Mouse (Mus musculus): ENCODE measurements around the gene Sfxn1. TPM values are rescaled to one million over a fixed set of nuclear protein-coding genes. Genes with fewer than 3 reads are reported as not detected.
A peak's percentile ranks its signal among the peaks of the same experiment; 100 is the strongest.

Gene Sfxn1
- polyA plus RNA-seq, 1 experiment from 2014 or later: 67.0 TPM

- 58% methylated on average over 7 of the region's 7 CpGs for WGBS
- no peak overlapping the region for H3K4me2 ChIP-seq (replicated peaks; ENCODE audit: low read depth, low read length)
- H3K9ac ChIP-seq (replicated peaks; ENCODE audit: low read depth, low read length): no peak overlapping the region
- no peaks in the 10 kb centered on the region for H3K36me3 ChIP-seq (ENCODE audit: control insufficient read depth, insufficient read depth, low read length)
- H3K9me3 ChIP-seq (ENCODE audit: control insufficient read depth, low read depth, low read length): no peaks in the 10 kb centered on the region
- no peak overlapping the region for H3K27ac ChIP-seq (ENCODE audit: low read length)
- H3K27me3 ChIP-seq (ENCODE audit: control insufficient read depth, insufficient read depth, low read length): peaks cover 20% of the 10 kb centered on the region
- ATAC-seq (ENCODE audit: insufficient number of reproducible peaks, insufficient read depth, low FRiP score, low read depth): no peak
- H3K4me1 ChIP-seq (ENCODE audit: control insufficient read depth, insufficient read depth, low read length): 0 out of 2 replicates have a peak, but pooled peaks cover 5% of the 10 kb centered on the region
- no peak overlapping the region for H3K4me3 ChIP-seq (ENCODE audit: low read depth, low read length)
Measured at GRCm38 (mm10) chr13:54051641-54052040, 20.0 kb upstream of the Sfxn1 start.

DNA sequence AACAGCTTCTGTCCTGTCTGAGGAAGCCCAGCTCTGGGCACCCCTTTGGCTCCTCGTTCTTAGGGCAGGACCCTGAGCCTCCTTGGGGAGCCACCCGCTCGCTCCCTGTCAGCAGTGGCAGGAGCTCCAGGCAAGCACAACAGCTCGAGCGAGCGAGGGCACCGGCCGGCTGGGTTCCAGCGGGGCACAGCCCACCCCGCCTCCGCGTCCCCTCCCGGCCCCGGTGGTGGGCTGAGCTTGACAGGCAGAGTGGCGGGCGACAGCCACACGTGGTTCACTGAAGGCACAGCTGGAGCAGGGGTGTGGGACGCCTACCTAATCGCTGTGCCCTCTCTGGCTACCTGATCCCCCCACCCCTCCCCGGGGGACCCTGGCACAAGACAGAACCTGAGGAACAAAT, 16.7 kb upstream of the Sfxn1 start:
- H3K9me3 ChIP-seq (ENCODE audit: control insufficient read depth, low read depth, low read length): no peaks in the 10 kb centered on the region
- peak overlapping the region; percentile 35 for H3K4me3 ChIP-seq (ENCODE audit: low read depth, low read length)
- H3K4me1 ChIP-seq (ENCODE audit: control insufficient read depth, insufficient read depth, low read length): 0 out of 2 replicates have a peak, but pooled peaks cover 5% of the 10 kb centered on the region
- WGBS: 2% methylated on average over 20 of the region's 20 CpGs
- no peak overlapping the region for H3K9ac ChIP-seq (replicated peaks; ENCODE audit: low read depth, low read length)
- peaks cover 20% of the 10 kb centered on the region for H3K27me3 ChIP-seq (ENCODE audit: control insufficient read depth, insufficient read depth, low read length)
- H3K27ac ChIP-seq (ENCODE audit: low read length): no peak overlapping the region
- H3K4me2 ChIP-seq (replicated peaks; ENCODE audit: low read depth, low read length): peak overlapping the region; percentile 94
- no peaks in the 10 kb centered on the region for H3K36me3 ChIP-seq (ENCODE audit: control insufficient read depth, insufficient read depth, low read length)
- ATAC-seq (ENCODE audit: insufficient number of reproducible peaks, insufficient read depth, low FRiP score, low read depth): no peak

DNA sequence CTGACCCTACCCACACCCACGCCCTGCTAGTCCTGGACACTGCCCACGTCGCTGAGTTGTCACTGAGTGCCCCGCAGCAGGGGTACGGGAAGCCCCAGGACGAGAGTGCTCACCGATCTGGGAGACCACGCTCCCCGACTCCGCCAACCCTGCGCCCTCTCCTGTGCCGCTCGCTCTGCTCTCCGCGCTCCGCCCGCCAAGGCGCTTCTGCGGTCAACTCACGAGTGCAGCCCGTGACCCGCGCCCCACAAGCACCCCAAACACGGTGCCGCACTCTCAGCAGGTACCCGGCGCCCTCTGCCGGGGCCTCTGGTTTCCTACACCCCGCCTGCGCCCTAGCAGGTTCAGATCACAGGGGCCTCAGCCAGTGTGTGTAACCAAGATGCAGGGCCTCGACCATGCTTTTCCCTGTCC, 16.2 kb upstream of the Sfxn1 start, which contains the start of gene Drd1:
Gene Drd1, minus strand, starts transcription at position 258 of the 414 bp plus-strand sequence.
- Histone ChIP-seq H3K36me3 (ENCODE audit: control insufficient read depth, insufficient read depth, low read length) (no peaks in the 10 kb centered on the region), H3K4me1 (ENCODE audit: control insufficient read depth, insufficient read depth, low read length) (0 out of 2 replicates have a peak, but pooled peaks cover 5% of the 10 kb centered on the region), H3K9me3 (ENCODE audit: control insufficient read depth, low read depth, low read length) (no peaks in the 10 kb centered on the region), H3K4me3 (ENCODE audit: low read depth, low read length) (peak within 1 kb of the TSS; percentile 35), H3K27me3 (ENCODE audit: control insufficient read depth, insufficient read depth, low read length) (peaks cover 20% of the 10 kb centered on the region), H3K9ac (replicated peaks; ENCODE audit: low read depth, low read length) (no peak within 1 kb of the TSS), H3K27ac (ENCODE audit: low read length) (no peak within 1 kb of the TSS), H3K4me2 (replicated peaks; ENCODE audit: low read depth, low read length) (peak within 1 kb of the TSS; percentile 94)
- ATAC-seq (ENCODE audit: insufficient number of reproducible peaks, insufficient read depth, low FRiP score, low read depth): no peak; the same call in 1 of the 2 replicates
- under 1% methylated on average over 31 of the region's 31 CpGs for WGBS

DNA sequence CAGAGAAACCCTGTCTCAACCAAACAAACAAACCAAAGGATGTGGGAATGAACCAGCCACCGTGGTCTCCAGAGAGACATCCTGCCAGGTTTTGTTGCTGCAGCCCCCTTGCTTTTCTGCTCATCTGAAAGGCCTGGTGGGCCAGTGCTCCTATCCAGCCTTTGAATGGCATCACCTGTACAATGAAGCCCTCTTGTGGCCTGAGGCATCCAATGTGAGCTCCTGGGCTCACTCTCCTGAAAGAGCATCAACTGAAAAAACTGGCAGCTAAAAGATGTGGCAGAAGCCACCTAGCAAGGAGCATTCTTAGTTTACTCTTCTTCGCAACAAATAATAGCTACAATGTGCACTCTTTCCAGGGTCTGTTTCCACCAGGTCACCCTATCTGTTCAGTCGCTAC, 9.6 kb upstream of the Sfxn1 start:
- ATAC-seq (ENCODE audit: insufficient number of reproducible peaks, insufficient read depth, low FRiP score, low read depth): no peak

DNA sequence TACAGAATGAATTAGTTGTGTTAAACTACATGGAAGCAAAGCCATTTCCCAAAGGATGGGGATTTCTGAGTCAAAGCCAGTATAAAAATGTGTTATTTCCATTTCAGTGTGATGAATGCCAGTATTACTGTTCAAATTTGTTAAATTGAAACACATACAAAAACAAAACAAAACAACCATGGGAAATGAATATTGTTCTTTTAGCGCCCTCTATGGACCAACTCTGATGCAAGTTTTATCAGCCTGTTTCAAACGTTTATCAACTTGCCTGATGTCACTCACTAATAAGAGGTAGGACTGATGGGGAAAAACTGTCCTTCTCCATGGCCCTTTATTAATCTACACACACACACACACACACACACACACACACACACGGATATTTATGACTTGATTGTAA, 8.4 kb upstream of the Sfxn1 start:
- WGBS: 3% methylated on average over 3 of the region's 3 CpGs
- Histone ChIP-seq H3K9ac (replicated peaks; ENCODE audit: low read depth, low read length) (no peak overlapping the region), H3K4me2 (replicated peaks; ENCODE audit: low read depth, low read length) (no peak overlapping the region), H3K27me3 (ENCODE audit: control insufficient read depth, insufficient read depth, low read length) (no peaks in the 10 kb centered on the region), H3K4me1 (ENCODE audit: control insufficient read depth, insufficient read depth, low read length) (no peaks in the 10 kb centered on the region), H3K4me3 (ENCODE audit: low read depth, low read length) (no peak overlapping the region), H3K36me3 (ENCODE audit: control insufficient read depth, insufficient read depth, low read length) (no peaks in the 10 kb centered on the region), H3K27ac (ENCODE audit: low read length) (no peak overlapping the region), H3K9me3 (ENCODE audit: control insufficient read depth, low read depth, low read length) (no peaks in the 10 kb centered on the region)
- ATAC-seq (ENCODE audit: insufficient number of reproducible peaks, insufficient read depth, low FRiP score, low read depth): no peak

More for the DNA sequence above, 9.6 kb upstream of the Sfxn1 start:
- Histone ChIP-seq H3K4me1 (ENCODE audit: control insufficient read depth, insufficient read depth, low read length) (no peaks in the 10 kb centered on the region), H3K36me3 (ENCODE audit: control insufficient read depth, insufficient read depth, low read length) (no peaks in the 10 kb centered on the region), H3K9me3 (ENCODE audit: control insufficient read depth, low read depth, low read length) (no peaks in the 10 kb centered on the region), H3K4me2 (replicated peaks; ENCODE audit: low read depth, low read length) (no peak overlapping the region), H3K4me3 (ENCODE audit: low read depth, low read length) (no peak overlapping the region), H3K27ac (ENCODE audit: low read length) (no peak overlapping the region), H3K9ac (replicated peaks; ENCODE audit: low read depth, low read length) (no peak overlapping the region), H3K27me3 (ENCODE audit: control insufficient read depth, insufficient read depth, low read length) (no peaks in the 10 kb centered on the region)
- 87% methylated on average over 3 of the region's 3 CpGs for WGBS

- no peaks in the 10 kb centered on the region for H3K9me3 ChIP-seq (ENCODE audit: control insufficient read depth, low read depth, low read length)
- H3K4me1 ChIP-seq (ENCODE audit: control insufficient read depth, insufficient read depth, low read length): no peaks in the 10 kb centered on the region
- no peak overlapping the region for H3K4me3 ChIP-seq (ENCODE audit: low read depth, low read length)
- H3K27me3 ChIP-seq (ENCODE audit: control insufficient read depth, insufficient read depth, low read length): no peaks in the 10 kb centered on the region
- 79% methylated on average over 3 of the region's 3 CpGs for WGBS
- no peak overlapping the region for H3K27ac ChIP-seq (ENCODE audit: low read length)
- no peak for ATAC-seq (ENCODE audit: insufficient number of reproducible peaks, insufficient read depth, low FRiP score, low read depth)
- no peak overlapping the region for H3K9ac ChIP-seq (replicated peaks; ENCODE audit: low read depth, low read length)
- no peak overlapping the region for H3K4me2 ChIP-seq (replicated peaks; ENCODE audit: low read depth, low read length)
- no peaks in the 10 kb centered on the region for H3K36me3 ChIP-seq (ENCODE audit: control insufficient read depth, insufficient read depth, low read length)
Measured at GRCm38 (mm10) chr13:54066081-54066746, 5.5 kb upstream of the Sfxn1 start.

- WGBS: 46% methylated on average over 6 of the region's 6 CpGs
- H3K36me3 ChIP-seq (ENCODE audit: control insufficient read depth, insufficient read depth, low read length): no peaks in the 10 kb centered on the region
Measured at GRCm38 (mm10) chr13:54067617-54068166, 4.0 kb upstream of the Sfxn1 start.

GRCm38 (mm10) chr13:54071011-54071410, 658 bp upstream of the Sfxn1 start:
- Histone ChIP-seq H3K9ac (replicated peaks; ENCODE audit: low read depth, low read length) (no peak overlapping the region), H3K27ac (ENCODE audit: low read length) (no peak overlapping the region), H3K27me3 (ENCODE audit: control insufficient read depth, insufficient read depth, low read length) (no peaks in the 10 kb centered on the region), H3K4me2 (replicated peaks; ENCODE audit: low read depth, low read length) (no peak overlapping the region), H3K4me3 (ENCODE audit: low read depth, low read length) (no peak overlapping the region), H3K9me3 (ENCODE audit: control insufficient read depth, low read depth, low read length) (no peaks in the 10 kb centered on the region), H3K36me3 (ENCODE audit: control insufficient read depth, insufficient read depth, low read length) (0 out of 2 replicates have a peak, but pooled peaks cover 4% of the 10 kb centered on the region), H3K4me1 (ENCODE audit: control insufficient read depth, insufficient read depth, low read length) (0 out of 2 replicates have a peak, but pooled peaks cover 5% of the 10 kb centered on the region)
- 93% methylated on average over 9 of the region's 9 CpGs for WGBS
- no peak for ATAC-seq (ENCODE audit: insufficient number of reproducible peaks, insufficient read depth, low FRiP score, low read depth)

More at GRCm38 (mm10) chr13:54067617-54068166, 4.0 kb upstream of the Sfxn1 start:
- Histone ChIP-seq H3K9me3 (ENCODE audit: control insufficient read depth, low read depth, low read length) (no peaks in the 10 kb centered on the region), H3K27me3 (ENCODE audit: control insufficient read depth, insufficient read depth, low read length) (no peaks in the 10 kb centered on the region), H3K27ac (ENCODE audit: low read length) (no peak overlapping the region), H3K9ac (replicated peaks; ENCODE audit: low read depth, low read length) (no peak overlapping the region), H3K4me1 (ENCODE audit: control insufficient read depth, insufficient read depth, low read length) (no peaks in the 10 kb centered on the region), H3K4me2 (replicated peaks; ENCODE audit: low read depth, low read length) (no peak overlapping the region), H3K4me3 (ENCODE audit: low read depth, low read length) (no peak overlapping the region)
- ATAC-seq (ENCODE audit: insufficient number of reproducible peaks, insufficient read depth, low FRiP score, low read depth): no peak

All from stomach, embryonic 14.5 days (tissue).